Mouse (Mus musculus) embryonic fibroblast, embryonic 13.5 days (primary cell): ENCODE results near the gene Tspear.

ENCODE experiments used
- CTCF ChIP-seq: IDR thresholded peaks from 2 replicates; pipeline ENCODE4 v1.5.1; 2011; ENCODE audit warnings: mild to moderate bottlenecking, control low read depth, low read length, moderate library complexity, borderline replicate concordance; ENCODE audit not compliant: insufficient read depth
- POLR2A ChIP-seq: IDR thresholded peaks from 2 replicates; pipeline ENCODE4 v1.6.1; 2011; ENCODE audit warnings: low read depth, mild to moderate bottlenecking, control low read depth, low read length, moderate library complexity

DNA sequence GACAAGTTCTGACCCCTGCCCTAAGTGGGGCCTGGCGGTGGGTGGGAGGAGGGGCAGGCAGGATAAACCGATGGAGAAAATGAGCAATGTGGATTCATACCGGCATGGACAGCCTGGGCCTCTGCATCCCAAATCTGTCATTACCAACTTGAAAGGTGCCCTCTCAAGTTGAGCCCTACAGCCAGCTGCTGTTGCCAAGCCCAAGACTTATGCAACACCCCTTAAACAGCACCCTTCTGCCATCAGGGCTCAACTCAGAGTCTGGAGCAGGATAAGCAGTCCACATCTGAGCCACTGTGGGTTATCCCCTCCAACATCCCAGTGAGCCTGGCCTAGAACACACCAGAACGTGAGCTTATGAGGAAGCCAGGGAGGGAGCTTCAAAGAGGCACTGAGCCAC, 226.9 kb downstream of the Tspear start:
- TF ChIP-seq POLR2A = no peak
- no peak for TF ChIP-seq CTCF
